Mouse (Mus musculus): ENCODE results near the gene 9030025P20Rik. TPM values are rescaled to one million over a fixed set of nuclear protein-coding genes. Genes with fewer than 3 reads are reported as not detected.
A peak's percentile ranks its signal among the peaks of the same experiment; 100 is the strongest.

The 9030025P20Rik gene
- total and polyA plus RNA-seq, 2 experiments from 2014 or later: 8.7 to 9.8 TPM

GRCm38 (mm10) chr17:14943009-14943728 is 35.1 kb upstream of the 9030025P20Rik start, which contains the start of the genes Wdr27 and 1600012H06Rik:
Gene Wdr27, minus strand, starts transcription at chr17:14943158.
Gene 1600012H06Rik, plus strand, starts transcription at chr17:14943184.
- Histone ChIP-seq H3K27me3 (ENCODE audit: insufficient read depth, low read length) (no peaks in the 10 kb centered on the region), H3K9me3 (ENCODE audit: low read length) (no peaks in the 10 kb centered on the region), H3K4me2 (ENCODE audit: low read depth, low read length) (peak within 1 kb of the TSS; percentile 84), H3K27ac (peak within 1 kb of the TSS; percentile 85), H3K9ac (replicated peaks; ENCODE audit: low read length) (peak within 1 kb of the TSS; percentile 89), H3K36me3 (ENCODE audit: insufficient read depth, low read length) (peaks cover 12% of the 10 kb centered on the region), H3K4me1 (ENCODE audit: insufficient read depth, low read length) (peaks cover 10% of the 10 kb centered on the region), H3K4me3 (ENCODE audit: low read length) (peak within 1 kb of the TSS; percentile 91)
- peak; percentile 99 for ATAC-seq
- WGBS: under 1% methylated on average over 49 of the region's 54 CpGs
- peak; percentile 100 for DNase-seq (ENCODE audit: low spot score)
- 0 out of 2 replicates have a peak, but pooled peaks have one; percentile 15 for TF ChIP-seq CTCF (IDR thresholded peaks at IDR 0.05; ENCODE audit: low read depth)

GRCm38 (mm10) chr17:14943729-14944059 is 34.6 kb upstream of the 9030025P20Rik start:
- H3K9me3 ChIP-seq (ENCODE audit: low read length): no peaks in the 10 kb centered on the region
- peak overlapping the region; percentile 84 for H3K4me2 ChIP-seq (ENCODE audit: low read depth, low read length)
- DNase-seq (ENCODE audit: low spot score) (no peak), ATAC-seq (peak; percentile 9)
- H3K27ac ChIP-seq: peak overlapping the region; percentile 85
- no peak for TF ChIP-seq CTCF (IDR thresholded peaks at IDR 0.05; ENCODE audit: low read depth)
- peak overlapping the region; percentile 91 for H3K4me3 ChIP-seq (ENCODE audit: low read length)
- H3K9ac ChIP-seq (replicated peaks; ENCODE audit: low read length): peak overlapping the region; percentile 89
- H3K4me1 ChIP-seq (ENCODE audit: insufficient read depth, low read length): peaks cover 10% of the 10 kb centered on the region
- WGBS: 25% methylated on average over 16 of the region's 16 CpGs
- H3K27me3 ChIP-seq (ENCODE audit: insufficient read depth, low read length): no peaks in the 10 kb centered on the region
- H3K36me3 ChIP-seq (ENCODE audit: insufficient read depth, low read length): peaks cover 12% of the 10 kb centered on the region

- peak overlapping the region; percentile 84 for H3K4me2 ChIP-seq (ENCODE audit: low read depth, low read length)
- DNase-seq (ENCODE audit: low spot score): no peak
- no peak for TF ChIP-seq CTCF (IDR thresholded peaks at IDR 0.05; ENCODE audit: low read depth)
- ATAC-seq: no peak
- H3K27ac ChIP-seq: no peak overlapping the region
- H3K4me3 ChIP-seq (ENCODE audit: low read length): no peak overlapping the region
- peaks cover 10% of the 10 kb centered on the region for H3K4me1 ChIP-seq (ENCODE audit: insufficient read depth, low read length)
- no peak overlapping the region for H3K9ac ChIP-seq (replicated peaks; ENCODE audit: low read length)
- peaks cover 17% of the 10 kb centered on the region for H3K36me3 ChIP-seq (ENCODE audit: insufficient read depth, low read length)
- no peaks in the 10 kb centered on the region for H3K9me3 ChIP-seq (ENCODE audit: low read length)
- WGBS: 90% methylated on average over 1 of the region's 1 CpGs
- no peaks in the 10 kb centered on the region for H3K27me3 ChIP-seq (ENCODE audit: insufficient read depth, low read length)
Measured at GRCm38 (mm10) chr17:14944551-14944950, 33.7 kb upstream of the 9030025P20Rik start.

- DNase-seq (ENCODE audit: low spot score) (no peak), ATAC-seq (no peak)
- no peaks in the 10 kb centered on the region for H3K27me3 ChIP-seq (ENCODE audit: insufficient read depth, low read length)
- H3K36me3 ChIP-seq (ENCODE audit: insufficient read depth, low read length): peaks cover 39% of the 10 kb centered on the region
- H3K4me2 ChIP-seq (ENCODE audit: low read depth, low read length): no peak overlapping the region
- no peak for TF ChIP-seq CTCF (IDR thresholded peaks at IDR 0.05; ENCODE audit: low read depth)
- H3K27ac ChIP-seq: no peak overlapping the region
- peaks cover 4% of the 10 kb centered on the region; the same call in 1 of the 2 replicates for H3K4me1 ChIP-seq (ENCODE audit: insufficient read depth, low read length)
- WGBS: 85% methylated on average over 7 of the region's 7 CpGs
- H3K9me3 ChIP-seq (ENCODE audit: low read length): no peaks in the 10 kb centered on the region
- no peak overlapping the region for H3K9ac ChIP-seq (replicated peaks; ENCODE audit: low read length)
- no peak overlapping the region for H3K4me3 ChIP-seq (ENCODE audit: low read length)
Measured at GRCm38 (mm10) chr17:14949161-14949827, 29.0 kb upstream of the 9030025P20Rik start.

- ATAC-seq (no peak), DNase-seq (ENCODE audit: low spot score) (no peak)
- 96% methylated on average over 8 of the region's 8 CpGs for WGBS
- H3K9ac ChIP-seq (replicated peaks; ENCODE audit: low read length): no peak overlapping the region
- no peak overlapping the region for H3K27ac ChIP-seq
- H3K36me3 ChIP-seq (ENCODE audit: insufficient read depth, low read length): peaks cover 28% of the 10 kb centered on the region
- no peaks in the 10 kb centered on the region for H3K27me3 ChIP-seq (ENCODE audit: insufficient read depth, low read length)
- TF ChIP-seq CTCF (IDR thresholded peaks at IDR 0.05; ENCODE audit: low read depth): no peak
- H3K4me1 ChIP-seq (ENCODE audit: insufficient read depth, low read length): no peaks in the 10 kb centered on the region
- no peak overlapping the region for H3K4me3 ChIP-seq (ENCODE audit: low read length)
- H3K4me2 ChIP-seq (ENCODE audit: low read depth, low read length): no peak overlapping the region
- no peaks in the 10 kb centered on the region for H3K9me3 ChIP-seq (ENCODE audit: low read length)
Measured at GRCm38 (mm10) chr17:14953452-14953851, 24.8 kb upstream of the 9030025P20Rik start.

- WGBS: 92% methylated on average over 5 of the region's 5 CpGs
- no peak overlapping the region for H3K9ac ChIP-seq (replicated peaks; ENCODE audit: low read length)
- peaks cover 6% of the 10 kb centered on the region; the same call in 1 of the 2 replicates for H3K36me3 ChIP-seq (ENCODE audit: insufficient read depth, low read length)
- ATAC-seq (no peak), DNase-seq (ENCODE audit: low spot score) (no peak)
- H3K27ac ChIP-seq: no peak overlapping the region
- no peaks in the 10 kb centered on the region for H3K27me3 ChIP-seq (ENCODE audit: insufficient read depth, low read length)
- no peak overlapping the region for H3K4me3 ChIP-seq (ENCODE audit: low read length)
- no peaks in the 10 kb centered on the region for H3K9me3 ChIP-seq (ENCODE audit: low read length)
- no peak for TF ChIP-seq CTCF (IDR thresholded peaks at IDR 0.05; ENCODE audit: low read depth)
- no peaks in the 10 kb centered on the region for H3K4me1 ChIP-seq (ENCODE audit: insufficient read depth, low read length)
- H3K4me2 ChIP-seq (ENCODE audit: low read depth, low read length): no peak overlapping the region
Measured at GRCm38 (mm10) chr17:14958686-14959327, 19.5 kb upstream of the 9030025P20Rik start.
